Mouse (Mus musculus) adrenal gland, postnatal 14 days (tissue): ENCODE results near the gene Robo4. TPM values are rescaled to one million over a fixed set of nuclear protein-coding genes. Genes with fewer than 3 reads are reported as not detected.
A peak's percentile ranks its signal among the peaks of the same experiment; 100 is the strongest.

ENCODE experiments used
- DNase-seq: peaks from one replicate; pipeline ENCODE4 v3.0.0; 2021; ENCODE audit warnings: mixed read lengths
- total RNA-seq: library from RNA; stranded (reverse); gene quantifications from 2 replicates; pipeline ENCODE4 v1.2.3, GENCODE M21; 2021

Gene Robo4
- total RNA-seq, 1 experiment from 2014 or later, result 30.9 TPM

GRCm38 (mm10) chr9:37402501-37402900, 804 bp downstream of the Robo4 start:
- no peak for DNase-seq

- no peak for DNase-seq
These were observed 1.3 kb downstream of the Robo4 start for GRCm38 (mm10) chr9:37403011-37403410.

- peak; percentile 55 for DNase-seq
These were observed 4.7 kb downstream of the Robo4 start for GRCm38 (mm10) chr9:37406372-37406771.

GRCm38 (mm10) chr9:37407850-37408502, 6.3 kb downstream of the Robo4 start:
- no peak for DNase-seq

GRCm38 (mm10) chr9:37409698-37410445, 8.2 kb downstream of the Robo4 start:
- DNase-seq, result no peak

- DNase-seq, result no peak
These were observed 11.3 kb downstream of the Robo4 start for GRCm38 (mm10) chr9:37412989-37413388.

GRCm38 (mm10) chr9:37414666-37415065, 13.0 kb downstream of the Robo4 start:
- DNase-seq, result no peak

GRCm38 (mm10) chr9:37418791-37419190, 17.1 kb downstream of the Robo4 start:
- DNase-seq, result no peak

- DNase-seq, result peak; percentile 94
These were observed 19.0 kb downstream of the Robo4 start for GRCm38 (mm10) chr9:37420676-37421075.

GRCm38 (mm10) chr9:37421239-37421638, 19.5 kb downstream of the Robo4 start:
- DNase-seq, result peak; percentile 56

- DNase-seq, result no peak
These were observed 27.6 kb downstream of the Robo4 start for GRCm38 (mm10) chr9:37429326-37429725.

GRCm38 (mm10) chr9:37430582-37430981, 28.9 kb downstream of the Robo4 start:
- DNase-seq, result peak; percentile 89

- peak; percentile 76 for DNase-seq
These were observed 30.4 kb downstream of the Robo4 start for GRCm38 (mm10) chr9:37432026-37432666.

GRCm38 (mm10) chr9:37432720-37433421, 31.2 kb downstream of the Robo4 start, which contains the start of gene Robo3:
Robo3 (minus strand) TSS chr9:37433246.
- DNase-seq, result no peak

GRCm38 (mm10) chr9:37433823-37434560, 32.3 kb downstream of the Robo4 start:
- no peak for DNase-seq

GRCm38 (mm10) chr9:37434932-37435331, 33.2 kb downstream of the Robo4 start:
- no peak for DNase-seq

GRCm38 (mm10) chr9:37435616-37436015, 33.9 kb downstream of the Robo4 start:
- DNase-seq, result no peak

GRCm38 (mm10) chr9:37437772-37438735, 36.4 kb downstream of the Robo4 start:
- no peak for DNase-seq

- DNase-seq, result no peak
These were observed 50.7 kb downstream of the Robo4 start for GRCm38 (mm10) chr9:37452401-37452800.

GRCm38 (mm10) chr9:37453328-37453727, 51.6 kb downstream of the Robo4 start:
- no peak for DNase-seq
